In the genomic region with DNA sequence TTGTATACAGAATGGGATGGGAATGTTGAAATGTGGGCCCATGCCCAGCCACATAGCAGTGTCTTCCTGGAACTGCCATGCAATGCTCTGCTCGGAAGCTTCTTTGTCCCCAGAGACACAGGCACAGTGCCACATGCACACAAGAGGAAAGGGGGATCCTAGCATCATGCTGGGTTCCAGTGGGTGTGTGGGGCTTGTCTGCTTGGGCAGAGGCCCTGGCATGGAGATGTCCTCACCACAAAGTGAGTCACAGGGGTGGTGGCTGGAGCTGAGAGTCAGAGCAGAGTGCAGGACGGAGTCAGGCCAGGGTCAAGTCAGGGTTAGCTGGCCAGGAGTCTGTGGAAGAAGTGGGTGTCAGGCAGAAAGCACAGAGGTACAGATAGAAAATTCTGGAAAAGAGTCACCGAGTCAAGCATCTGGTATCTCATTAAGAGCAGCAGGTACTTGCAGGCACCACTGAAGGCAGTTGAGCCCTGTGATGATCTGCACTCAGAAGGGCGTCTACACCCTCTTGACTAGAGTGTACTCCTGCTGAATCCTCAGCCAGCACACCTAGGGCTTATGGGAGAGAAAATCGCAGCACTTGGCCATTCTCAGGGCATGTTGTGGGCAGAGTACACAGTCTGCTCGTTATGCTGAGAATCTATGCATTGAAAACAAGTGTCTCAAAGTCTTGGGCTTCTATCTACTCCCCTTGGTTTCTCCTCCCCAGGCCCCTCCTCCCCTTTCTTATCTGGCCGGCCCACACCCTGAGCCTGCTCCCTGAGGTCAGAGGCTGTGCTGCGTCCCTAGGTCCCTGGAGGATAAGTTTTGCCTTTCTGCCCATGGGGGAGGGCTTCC, we compare ENCODE assay signal across 8 mouse cellular contexts.
DNase-seq lines count a peak whose midpoint lies in the region; ATAC-seq and TF ChIP-seq lines count a peak whose summit lies in the region.

No protein-coding gene starts in this region.

- no peaks in the 10 kb centered on the region for H3K36me3 ChIP-seq in intestine, embryonic 15.5 days
- H3K36me3 ChIP-seq in intestine, postnatal 0 days (ENCODE audit: control insufficient read depth, insufficient read depth): no peaks in the 10 kb centered on the region
- H3K36me3 ChIP-seq in heart, embryonic 14.5 days (ENCODE audit: control insufficient read depth, insufficient read depth, low read length): no peaks in the 10 kb centered on the region

- H3K9ac ChIP-seq in intestine, embryonic 15.5 days: no peak overlapping the region
- H3K9ac ChIP-seq in intestine, postnatal 0 days (ENCODE audit: low read depth, low read length): no peak overlapping the region
- H3K9ac ChIP-seq in heart, embryonic 14.5 days (ENCODE audit: low read length): no peak overlapping the region

- H3K4me1 ChIP-seq in intestine, embryonic 15.5 days (replicated peaks): peaks cover 15% of the 10 kb centered on the region; the same call in 1 of the 2 replicates
- no peaks in the 10 kb centered on the region; the same call in 1 of the 2 replicates for H3K4me1 ChIP-seq in intestine, postnatal 0 days (replicated peaks; ENCODE audit: control insufficient read depth, insufficient read depth, low read length)
- H3K4me1 ChIP-seq in heart, embryonic 14.5 days (ENCODE audit: control insufficient read depth in 2 of 2, insufficient read depth in 2 of 2, low read length in 2 of 2): peaks cover 23 to 33% of the 10 kb centered on the region in 2 experiments; a peak in 3 of 4 replicates

- TF ChIP-seq CTCF in intestine, postnatal 0 days (IDR thresholded peaks at IDR 0.05; ENCODE audit: low read depth): no peak

- WGBS in intestine, embryonic 15.5 days: 58% methylated on average over 8 of the region's 8 CpGs
- WGBS in intestine, postnatal 0 days: 58% methylated on average over 8 of the region's 8 CpGs
- 43% methylated on average over 8 of the region's 8 CpGs for WGBS in heart, embryonic 14.5 days

- no peak overlapping the region for H3K27ac ChIP-seq in intestine, embryonic 15.5 days
- H3K27ac ChIP-seq in intestine, postnatal 0 days (ENCODE audit: low read depth, low read length): no peak overlapping the region
- H3K27ac ChIP-seq in heart, embryonic 14.5 days (replicated peaks in 1 of 2; ENCODE audit: control insufficient read depth in 1 of 2, insufficient read depth in 1 of 2, low read depth in 2 of 2, low read length in 2 of 2): 0 out of 4 replicates have a peak overlapping the region, but pooled peaks of 1 of the 2 experiments have one; percentile 14

- DNase-seq in adrenal gland, adult 2 months: peak; percentile 82
- peak; percentile 14 to 34 for DNase-seq in lung, postnatal 4 days
- DNase-seq in thymus, postnatal 25 days: no peak
- DNase-seq in thymus, postnatal 14 days: no peak
- DNase-seq in thymus, postnatal 4 days: no peak

- no peaks in the 10 kb centered on the region for H3K27me3 ChIP-seq in intestine, embryonic 15.5 days (replicated peaks)
- no peaks in the 10 kb centered on the region for H3K27me3 ChIP-seq in intestine, postnatal 0 days (replicated peaks; ENCODE audit: control insufficient read depth, insufficient read depth, low read length)
- no peaks in the 10 kb centered on the region; the same call in 1 of the 2 replicates for H3K27me3 ChIP-seq in heart, embryonic 14.5 days (ENCODE audit: control insufficient read depth, insufficient read depth, low read length)

- H3K4me3 ChIP-seq in intestine, embryonic 15.5 days (replicated peaks): no peak overlapping the region
- H3K4me3 ChIP-seq in intestine, postnatal 0 days (ENCODE audit: low read depth, low read length): no peak overlapping the region
- H3K4me3 ChIP-seq in heart, embryonic 14.5 days (ENCODE audit: control insufficient read depth in 1 of 2, insufficient read depth in 1 of 2, low read depth in 1 of 2, low read length in 2 of 2): no peak overlapping the region

- H3K4me2 ChIP-seq in intestine, embryonic 15.5 days (replicated peaks): no peak overlapping the region
- H3K4me2 ChIP-seq in intestine, postnatal 0 days (replicated peaks; ENCODE audit: low read depth): no peak overlapping the region
- H3K4me2 ChIP-seq in heart, embryonic 14.5 days (ENCODE audit: low read length): no peak overlapping the region

- no peaks in the 10 kb centered on the region for H3K9me3 ChIP-seq in intestine, embryonic 15.5 days
- no peaks in the 10 kb centered on the region for H3K9me3 ChIP-seq in intestine, postnatal 0 days (ENCODE audit: control insufficient read depth)
- no peaks in the 10 kb centered on the region for H3K9me3 ChIP-seq in heart, embryonic 14.5 days (ENCODE audit: control insufficient read depth, low read length)

- ATAC-seq in intestine, embryonic 15.5 days: peak; percentile 84
- no peak for ATAC-seq in intestine, postnatal 0 days
- ATAC-seq in heart, embryonic 14.5 days (ENCODE audit: insufficient number of reproducible peaks, insufficient read depth, low FRiP score, low read depth): peak; percentile 57

Comparison
In these comparisons a context has a peak if more than half of its experiments do, and no peak if none do; other contexts are left out.
1. DNase-seq: peak in adrenal gland, adult 2 months (single experiment) and lung, postnatal 4 days (2 of 2); none in thymus, postnatal 25 days (single experiment), thymus, postnatal 14 days (single experiment) and thymus, postnatal 4 days (single experiment).